Mouse (Mus musculus) kidney, embryonic 15.5 days (tissue): ENCODE results near the gene Dusp16. TPM values are rescaled to one million over a fixed set of nuclear protein-coding genes. Genes with fewer than 3 reads are reported as not detected.

Experiments used
- ATAC-seq: fragments of 200-750 bp; cut with Nextera tagmentation; replicated peaks from 2 replicates; pipeline ENCODE4 v1.8.0; 2017; ENCODE audit warnings: moderate TSS enrichment; ENCODE audit not compliant: low FRiP score
- H3K27ac ChIP-seq: fragments of 300-500 bp; sonication (generic); 2 replicates; pipeline ENCODE4 v1.5.1; 2015; ENCODE audit warnings: mild to moderate bottlenecking, inconsistent platforms
- H3K27me3 ChIP-seq: fragments of 300-500 bp; sonication (generic); 2 replicates; pipeline ENCODE4 v1.6.1; 2015; ENCODE audit warnings: inconsistent platforms
- H3K36me3 ChIP-seq: fragments of 300-500 bp; sonication (generic); 2 replicates; pipeline ENCODE4 v1.6.1; 2015; ENCODE audit warnings: inconsistent platforms
- H3K4me1 ChIP-seq: fragments of 300-500 bp; sonication (generic); 2 replicates; pipeline ENCODE4 v1.6.1; 2015; ENCODE audit warnings: inconsistent platforms
- H3K4me2 ChIP-seq: fragments of 300-500 bp; sonication (generic); 2 replicates; pipeline ENCODE4 v1.6.1; 2015; ENCODE audit warnings: moderate library complexity, mild to moderate bottlenecking, inconsistent platforms
- H3K4me3 ChIP-seq: fragments of 300-500 bp; sonication (generic); replicated peaks from 2 replicates; pipeline ENCODE4 v1.5.1; 2015; ENCODE audit warnings: mild to moderate bottlenecking, inconsistent platforms
- H3K9ac ChIP-seq: fragments of 300-500 bp; sonication (generic); 2 replicates; pipeline ENCODE4 v1.6.1; 2015; ENCODE audit warnings: mild to moderate bottlenecking, inconsistent platforms
- H3K9me3 ChIP-seq: fragments of 300-500 bp; sonication (generic); replicated peaks from 2 replicates; pipeline ENCODE4 v1.6.1; 2016; ENCODE audit warnings: inconsistent platforms
- WGBS: fragments of 180-500 bp; shearing (Covaris S2); methylation state at CpG from one replicate; pipeline ENCODE4 v1.1.7; 2015; ENCODE audit warnings: mixed read lengths; 5-methylcytosine and 5-hydroxymethylcytosine counted together
- polyA plus RNA-seq: library from polyadenylated mRNA; unstranded; fragments of >200 nt; fragmentation: Nextera tagmentation; extraction: Ambion mirVana; gene quantifications from 2 replicates; pipeline ENCODE4 v1.2.1, GENCODE M21; 2015

The Dusp16 gene
- polyA plus RNA-seq, 1 experiment from 2014 or later, result 11.8 TPM

GRCm38 (mm10) chr6:134753858-134754257, 38.6 kb downstream of the Dusp16 start:
- H3K36me3 ChIP-seq, result peaks cover 36% of the 10 kb centered on the region
- no peak overlapping the region for H3K4me2 ChIP-seq
- no peaks in the 10 kb centered on the region for H3K27me3 ChIP-seq
- H3K9ac ChIP-seq, result no peak overlapping the region
- WGBS, result 90% methylated on average over 11 of the region's 11 CpGs
- H3K4me3 ChIP-seq, result no peak overlapping the region
- H3K27ac ChIP-seq, result no peak overlapping the region
- ATAC-seq, result no peak
- H3K9me3 ChIP-seq, result no peaks in the 10 kb centered on the region
- H3K4me1 ChIP-seq, result no peaks in the 10 kb centered on the region

GRCm38 (mm10) chr6:134753412-134753811, 39.0 kb downstream of the Dusp16 start:
- H3K4me1 ChIP-seq, result no peaks in the 10 kb centered on the region
- no peak for ATAC-seq

GRCm38 (mm10) chr6:134751883-134752647, 40.4 kb downstream of the Dusp16 start:
- H3K9ac ChIP-seq, result no peak overlapping the region
- H3K4me1 ChIP-seq, result no peaks in the 10 kb centered on the region
- no peaks in the 10 kb centered on the region for H3K27me3 ChIP-seq
- no peak for ATAC-seq
- H3K27ac ChIP-seq, result no peak overlapping the region
- no peak overlapping the region for H3K4me3 ChIP-seq
- no peaks in the 10 kb centered on the region for H3K9me3 ChIP-seq
- H3K4me2 ChIP-seq, result no peak overlapping the region
- H3K36me3 ChIP-seq, result peaks cover 29% of the 10 kb centered on the region
- WGBS, result 83% methylated on average over 5 of the region's 5 CpGs

More at GRCm38 (mm10) chr6:134753412-134753811, 39.0 kb downstream of the Dusp16 start:
- WGBS, result 93% methylated on average over 4 of the region's 4 CpGs
- peaks cover 35% of the 10 kb centered on the region for H3K36me3 ChIP-seq
- H3K9ac ChIP-seq, result no peak overlapping the region
- H3K4me3 ChIP-seq, result no peak overlapping the region
- H3K27me3 ChIP-seq, result no peaks in the 10 kb centered on the region
- no peak overlapping the region for H3K4me2 ChIP-seq
- no peaks in the 10 kb centered on the region for H3K9me3 ChIP-seq
- no peak overlapping the region for H3K27ac ChIP-seq

- H3K4me1 ChIP-seq, result no peaks in the 10 kb centered on the region
- no peaks in the 10 kb centered on the region for H3K9me3 ChIP-seq
- ATAC-seq, result no peak
- H3K9ac ChIP-seq, result no peak overlapping the region
- WGBS, result 95% methylated on average over 4 of the region's 4 CpGs
- no peak overlapping the region for H3K4me3 ChIP-seq
- H3K36me3 ChIP-seq, result peaks cover 27% of the 10 kb centered on the region
- H3K4me2 ChIP-seq, result no peak overlapping the region
- no peaks in the 10 kb centered on the region for H3K27me3 ChIP-seq
- H3K27ac ChIP-seq, result no peak overlapping the region
These were observed 41.3 kb downstream of the Dusp16 start for GRCm38 (mm10) chr6:134751087-134751486.

- 81% methylated on average over 3 of the region's 3 CpGs for WGBS
These were observed 44.3 kb downstream of the Dusp16 start for GRCm38 (mm10) chr6:134748126-134748525.

GRCm38 (mm10) chr6:134745876-134746275, 46.5 kb downstream of the Dusp16 start:
- WGBS, result 93% methylated on average over 7 of the region's 7 CpGs
- Histone ChIP-seq H3K4me1 (no peaks in the 10 kb centered on the region), H3K27ac (no peak overlapping the region), H3K36me3 (0 out of 2 replicates have a peak, but pooled peaks cover 5% of the 10 kb centered on the region), H3K4me3 (no peak overlapping the region), H3K27me3 (no peaks in the 10 kb centered on the region), H3K9ac (no peak overlapping the region), H3K9me3 (no peaks in the 10 kb centered on the region), H3K4me2 (no peak overlapping the region)
- ATAC-seq, result no peak

More at GRCm38 (mm10) chr6:134748126-134748525, 44.3 kb downstream of the Dusp16 start:
- Histone ChIP-seq H3K4me2 (no peak overlapping the region), H3K4me3 (no peak overlapping the region), H3K4me1 (no peaks in the 10 kb centered on the region), H3K36me3 (0 out of 2 replicates have a peak, but pooled peaks cover 10% of the 10 kb centered on the region), H3K27ac (no peak overlapping the region), H3K27me3 (no peaks in the 10 kb centered on the region), H3K9me3 (no peaks in the 10 kb centered on the region), H3K9ac (no peak overlapping the region)
- ATAC-seq, result no peak

- no peak overlapping the region for H3K4me3 ChIP-seq
- H3K9me3 ChIP-seq, result no peaks in the 10 kb centered on the region
- H3K27ac ChIP-seq, result no peak overlapping the region
- no peaks in the 10 kb centered on the region for H3K4me1 ChIP-seq
- H3K36me3 ChIP-seq, result peaks cover 7% of the 10 kb centered on the region
- no peaks in the 10 kb centered on the region for H3K27me3 ChIP-seq
- no peak overlapping the region for H3K9ac ChIP-seq
- ATAC-seq, result no peak
- no peak overlapping the region for H3K4me2 ChIP-seq
These were observed 48.9 kb downstream of the Dusp16 start for GRCm38 (mm10) chr6:134743568-134743967.

GRCm38 (mm10) chr6:134736853-134737252, 55.6 kb downstream of the Dusp16 start:
- no peak for ATAC-seq
- 90% methylated on average over 3 of the region's 3 CpGs for WGBS
- Histone ChIP-seq H3K4me1 (no peaks in the 10 kb centered on the region), H3K36me3 (peaks cover 23% of the 10 kb centered on the region), H3K4me3 (no peak overlapping the region), H3K27ac (no peak overlapping the region), H3K9me3 (no peaks in the 10 kb centered on the region), H3K27me3 (no peaks in the 10 kb centered on the region), H3K9ac (no peak overlapping the region), H3K4me2 (no peak overlapping the region)

- no peak for ATAC-seq
- Histone ChIP-seq H3K9me3 (no peaks in the 10 kb centered on the region), H3K4me1 (no peaks in the 10 kb centered on the region), H3K36me3 (peaks cover 18% of the 10 kb centered on the region), H3K27ac (no peak overlapping the region), H3K4me2 (no peak overlapping the region), H3K4me3 (no peak overlapping the region), H3K27me3 (no peaks in the 10 kb centered on the region), H3K9ac (no peak overlapping the region)
- WGBS, result 86% methylated on average over 5 of the region's 5 CpGs
These were observed 58.6 kb downstream of the Dusp16 start for GRCm38 (mm10) chr6:134733800-134734221.

GRCm38 (mm10) chr6:134732813-134733212, 59.6 kb downstream of the Dusp16 start:
- Histone ChIP-seq H3K27me3 (no peaks in the 10 kb centered on the region), H3K4me1 (no peaks in the 10 kb centered on the region), H3K4me2 (no peak overlapping the region), H3K27ac (no peak overlapping the region), H3K9me3 (no peaks in the 10 kb centered on the region), H3K4me3 (no peak overlapping the region), H3K9ac (no peak overlapping the region), H3K36me3 (peaks cover 13% of the 10 kb centered on the region)
- no peak for ATAC-seq
- 87% methylated on average over 8 of the region's 8 CpGs for WGBS

- Histone ChIP-seq H3K27ac (no peak overlapping the region), H3K9me3 (no peaks in the 10 kb centered on the region), H3K4me2 (no peak overlapping the region), H3K9ac (no peak overlapping the region), H3K36me3 (peaks cover 9% of the 10 kb centered on the region; the same call in 1 of the 2 replicates), H3K27me3 (no peaks in the 10 kb centered on the region), H3K4me1 (no peaks in the 10 kb centered on the region), H3K4me3 (no peak overlapping the region)
- ATAC-seq, result no peak
- 87% methylated on average over 3 of the region's 3 CpGs for WGBS
These were observed 61.4 kb downstream of the Dusp16 start for GRCm38 (mm10) chr6:134730978-134731377.

GRCm38 (mm10) chr6:134725406-134725805, 67.0 kb downstream of the Dusp16 start:
- no peaks in the 10 kb centered on the region for H3K9me3 ChIP-seq
- H3K4me2 ChIP-seq, result no peak overlapping the region
- no peak overlapping the region for H3K9ac ChIP-seq
- H3K36me3 ChIP-seq, result peaks cover 40% of the 10 kb centered on the region
- ATAC-seq, result no peak
- H3K4me3 ChIP-seq, result no peak overlapping the region
- H3K27ac ChIP-seq, result no peak overlapping the region
- H3K4me1 ChIP-seq, result no peaks in the 10 kb centered on the region
- no peaks in the 10 kb centered on the region for H3K27me3 ChIP-seq
